Mouse (Mus musculus) cerebellum, adult 18-20 months (tissue): ENCODE measurements at regions not wholly inside any gene's neighbourhood (a gene's known extent, or its start where the extent isn't known, plus 50 kb on each side); places are given as distances from the start of the nearest gene placed in this dataset.

Experiments used
- DNase-seq, 2 experiments: peaks; one replicate each; pipeline ENCODE4 v3.0.0; 2021

DNA sequence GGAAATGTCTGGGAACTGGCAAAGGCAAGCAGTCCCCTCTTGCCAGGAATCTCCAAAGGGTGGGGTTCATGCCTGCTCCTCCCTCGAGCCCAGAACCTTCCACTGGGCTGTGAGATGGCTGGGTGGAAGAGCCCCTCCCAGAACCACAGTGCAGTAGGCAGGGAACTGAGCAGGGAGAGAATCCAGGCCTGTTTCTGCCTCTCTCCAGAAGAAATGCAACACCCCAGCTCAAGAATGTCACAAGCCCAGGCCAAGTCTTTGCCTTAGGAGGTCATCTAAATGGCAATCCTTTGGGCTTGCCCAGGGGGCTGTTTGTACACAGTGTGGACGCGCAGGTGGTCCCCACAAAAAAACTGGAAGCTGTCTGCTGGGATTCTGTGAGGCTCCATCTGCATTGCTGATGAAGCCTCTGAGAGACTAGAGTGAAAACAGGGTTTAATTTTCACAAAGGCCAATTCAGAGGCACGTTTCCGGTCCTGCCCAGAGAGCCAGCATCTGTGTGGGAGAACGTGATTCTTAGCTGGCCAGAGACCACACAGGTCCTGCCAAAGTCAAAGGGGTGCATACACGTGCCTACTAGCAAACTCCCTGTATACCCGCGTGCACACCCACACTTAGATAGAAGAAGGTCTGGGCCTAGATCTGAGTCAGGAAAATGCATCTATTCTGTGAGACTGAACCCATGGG lies 129.0 kb downstream of the Hmg20a start:
- no peak for DNase-seq

DNA sequence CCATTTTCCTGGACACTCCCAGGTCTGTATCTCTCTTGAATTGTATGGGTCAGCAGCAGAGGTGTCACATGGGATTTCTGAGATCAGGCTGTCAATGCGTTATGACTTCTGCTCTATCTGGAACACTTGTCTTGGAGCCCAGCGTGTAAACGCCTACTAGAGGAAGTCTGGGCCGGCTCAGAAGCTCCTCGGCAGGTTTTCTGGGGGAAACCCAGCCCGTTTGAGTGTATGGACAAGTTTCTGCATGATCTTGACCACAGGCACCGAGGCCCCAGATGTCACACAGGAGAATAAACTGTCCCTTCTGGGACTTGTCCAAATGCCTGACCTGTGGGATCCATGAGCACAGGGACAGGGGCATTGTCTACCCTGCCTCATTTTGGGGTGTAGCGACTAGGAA lies 131.4 kb downstream of the Hmg20a start:
- no peak for DNase-seq

DNA sequence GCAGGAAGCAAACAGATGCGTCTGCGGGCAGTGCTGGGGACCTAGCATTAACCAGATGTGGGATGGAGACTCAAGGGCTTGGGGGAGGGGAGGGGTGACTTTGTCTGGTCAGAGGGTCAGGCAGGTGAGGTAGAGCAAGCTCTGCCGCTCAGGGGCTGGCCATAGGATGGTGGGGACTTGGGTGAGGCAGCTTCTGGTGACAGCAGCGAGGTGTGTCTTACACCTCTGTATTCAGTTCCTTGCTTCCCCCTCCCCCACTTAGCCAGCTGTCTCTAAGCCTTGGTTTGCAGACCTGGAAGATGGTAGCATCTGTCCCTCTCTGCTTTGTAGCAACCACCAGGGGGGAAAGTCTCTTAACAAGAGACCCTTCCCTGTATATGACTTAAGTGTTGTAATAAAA lies 131.8 kb downstream of the Hmg20a start:
- DNase-seq: no peak

DNA sequence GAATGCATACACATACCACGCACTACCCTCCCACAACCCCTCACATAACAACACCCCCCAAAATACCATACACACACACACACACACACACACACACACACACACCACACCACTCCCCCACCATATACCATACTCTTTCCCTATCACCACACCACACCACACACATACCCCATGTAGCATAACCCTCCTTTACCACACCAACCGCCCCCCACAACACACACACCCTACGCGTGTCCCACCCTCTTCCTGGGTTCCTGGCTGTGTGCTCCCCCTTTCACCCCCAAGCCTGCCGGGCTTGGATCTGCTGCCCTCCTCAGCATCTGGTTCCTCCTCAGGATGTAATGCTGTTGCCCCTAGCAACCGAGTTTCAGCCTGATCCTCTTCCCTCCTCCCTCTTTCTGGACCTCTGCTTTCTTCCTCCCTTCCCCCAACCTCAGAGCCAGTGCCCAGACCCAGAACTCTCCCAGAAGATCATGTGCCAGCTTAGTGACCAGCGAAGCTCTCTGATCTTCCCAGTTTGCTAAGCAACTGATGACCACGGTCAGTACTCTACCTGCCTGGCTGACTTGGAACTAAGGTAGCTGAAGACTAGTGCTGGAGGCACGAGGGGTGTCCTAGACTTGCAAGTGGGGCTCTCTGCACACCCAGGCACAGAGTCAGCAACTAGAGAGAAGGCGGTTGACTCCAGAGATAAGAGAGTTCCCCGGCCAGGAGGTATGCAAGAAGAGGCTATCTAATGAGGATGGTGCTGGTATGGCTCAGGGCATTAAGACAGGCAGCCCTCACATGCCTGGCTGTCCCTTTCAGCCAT lies 133.2 kb downstream of the Hmg20a start:
- no peak for DNase-seq

DNA sequence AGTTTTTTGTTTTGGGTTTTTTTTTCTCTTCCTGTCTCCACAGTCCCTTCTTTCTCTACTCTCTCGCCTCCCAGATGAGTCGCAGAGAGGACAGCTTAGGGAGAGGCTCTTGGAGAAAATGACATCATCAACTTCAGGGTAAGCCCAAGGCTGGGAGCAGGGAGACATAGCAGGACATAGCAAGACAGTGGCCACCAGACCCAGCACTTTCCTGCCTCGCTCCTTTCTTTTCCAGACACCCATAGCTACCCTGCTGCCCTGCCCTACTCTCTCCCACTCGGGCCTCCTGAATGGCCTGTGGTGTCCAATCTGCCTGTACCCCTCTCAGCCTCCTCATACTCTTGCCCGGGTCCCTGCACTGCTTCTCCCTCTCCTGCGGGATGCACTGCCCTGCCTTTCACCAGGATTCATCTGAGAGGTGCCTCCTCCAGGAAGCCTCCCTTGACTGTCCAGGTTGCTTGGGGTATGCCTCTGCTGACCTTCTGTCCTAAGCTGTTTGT lies 133.8 kb downstream of the Hmg20a start:
- no peak for DNase-seq

DNA sequence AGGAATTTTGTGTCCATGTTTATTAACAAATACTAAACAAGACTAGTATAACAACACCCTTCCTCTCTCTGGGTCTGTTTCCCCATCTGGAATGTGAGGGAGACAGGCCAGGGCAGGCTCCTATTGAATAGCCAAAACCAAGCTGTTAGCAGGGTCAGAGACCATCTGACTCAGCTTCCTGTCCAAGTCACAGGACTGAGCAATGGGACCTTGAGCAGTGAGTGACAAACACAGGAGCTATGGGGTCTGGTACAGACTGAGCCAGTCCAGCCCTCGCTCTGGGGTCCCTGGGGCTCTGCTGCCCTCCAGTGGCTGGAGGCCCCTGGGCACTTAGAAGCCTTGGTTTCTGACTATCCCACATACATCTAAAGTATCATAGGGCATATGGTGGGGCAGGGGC lies 134.4 kb downstream of the Hmg20a start:
- DNase-seq: peak; percentile 68 to 81

DNA sequence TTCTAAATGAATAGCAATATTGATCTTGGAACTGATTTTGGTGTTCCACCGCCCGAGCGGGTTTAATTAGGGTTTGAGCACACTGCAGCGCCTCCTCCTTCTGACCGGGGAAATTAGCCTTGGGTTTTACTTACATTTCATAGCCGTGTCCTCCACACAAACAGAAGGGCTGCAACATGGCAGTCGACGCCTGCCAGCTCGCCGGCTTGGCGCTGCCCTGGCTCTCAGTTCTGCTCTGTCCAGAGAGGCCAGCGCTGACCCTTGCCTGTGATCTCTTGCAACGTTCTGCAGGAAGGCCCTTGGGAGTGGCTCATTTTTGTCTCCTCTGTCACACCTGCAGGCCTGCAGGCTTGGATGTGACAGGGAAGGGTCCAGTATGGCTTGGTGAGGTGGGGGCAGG lies 135.2 kb downstream of the Hmg20a start:
- DNase-seq: peak; percentile 56 to 59

DNA sequence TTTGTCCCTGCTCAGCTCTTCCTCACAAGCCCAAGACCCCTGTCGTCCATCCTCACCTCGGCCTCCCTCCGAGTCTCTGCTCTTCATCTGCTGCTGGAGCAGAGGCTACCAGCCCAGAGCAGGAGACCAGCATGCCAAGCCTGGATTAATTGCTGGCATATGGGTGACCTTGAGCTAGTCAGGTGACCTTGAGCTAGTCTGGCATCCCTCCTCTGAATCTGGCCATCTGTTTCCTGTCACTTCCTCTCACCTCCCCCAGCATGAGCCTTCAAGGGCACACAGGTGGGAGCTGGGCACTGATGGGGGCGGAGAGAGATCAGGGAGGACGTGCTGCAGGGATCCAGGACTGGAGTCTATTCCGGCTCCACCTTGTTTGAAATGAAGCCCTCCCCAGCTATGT lies 135.7 kb downstream of the Hmg20a start:
- peak; percentile 41 to 45 for DNase-seq

DNA sequence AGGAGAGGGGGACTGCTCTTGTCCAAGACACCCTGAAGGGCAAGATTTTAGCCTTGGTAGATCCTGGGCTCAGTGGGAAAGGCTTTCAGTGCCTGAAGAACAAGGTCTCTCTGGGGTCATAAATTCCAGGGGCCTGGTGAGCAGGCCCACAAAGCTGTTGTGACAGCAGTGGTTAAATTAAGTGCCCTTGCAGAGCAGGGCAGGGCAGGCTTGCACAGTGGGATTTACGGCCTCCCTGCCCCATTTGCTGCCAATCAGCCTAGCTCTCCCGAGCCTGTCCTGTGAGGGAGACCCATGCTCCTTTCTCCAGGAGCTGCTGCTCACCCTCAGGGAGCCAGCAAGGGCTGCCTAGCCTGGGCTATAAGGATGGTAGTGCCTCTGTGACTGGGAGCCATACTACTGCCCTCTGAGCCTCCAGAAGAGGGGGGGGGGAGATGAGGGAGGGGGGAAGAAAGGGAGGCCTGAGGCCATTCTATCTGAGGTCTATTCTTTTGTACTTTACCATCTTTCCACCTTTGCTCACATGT lies 141.3 kb downstream of the Hmg20a start:
- no peak for DNase-seq

DNA sequence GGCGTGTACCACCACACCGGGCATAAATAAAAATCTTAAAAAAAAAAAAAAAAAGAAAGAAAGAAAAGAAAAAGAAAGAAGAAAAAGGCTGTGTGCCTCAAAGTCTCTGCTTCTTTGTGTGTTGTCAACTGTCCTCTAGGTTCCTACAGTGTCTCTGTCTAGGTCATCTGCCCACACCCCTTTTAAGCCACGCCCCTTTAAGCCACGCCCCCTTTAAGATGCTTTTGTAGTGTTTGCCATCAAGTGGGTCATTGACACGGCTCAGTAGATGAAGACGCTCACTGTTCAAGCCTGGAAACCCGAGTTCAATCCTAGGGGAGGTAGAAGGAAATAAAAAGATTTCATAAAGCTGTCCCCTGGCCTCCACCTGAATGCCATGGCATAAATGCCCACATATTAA lies 144.0 kb downstream of the Hmg20a start:
- DNase-seq: no peak

DNA sequence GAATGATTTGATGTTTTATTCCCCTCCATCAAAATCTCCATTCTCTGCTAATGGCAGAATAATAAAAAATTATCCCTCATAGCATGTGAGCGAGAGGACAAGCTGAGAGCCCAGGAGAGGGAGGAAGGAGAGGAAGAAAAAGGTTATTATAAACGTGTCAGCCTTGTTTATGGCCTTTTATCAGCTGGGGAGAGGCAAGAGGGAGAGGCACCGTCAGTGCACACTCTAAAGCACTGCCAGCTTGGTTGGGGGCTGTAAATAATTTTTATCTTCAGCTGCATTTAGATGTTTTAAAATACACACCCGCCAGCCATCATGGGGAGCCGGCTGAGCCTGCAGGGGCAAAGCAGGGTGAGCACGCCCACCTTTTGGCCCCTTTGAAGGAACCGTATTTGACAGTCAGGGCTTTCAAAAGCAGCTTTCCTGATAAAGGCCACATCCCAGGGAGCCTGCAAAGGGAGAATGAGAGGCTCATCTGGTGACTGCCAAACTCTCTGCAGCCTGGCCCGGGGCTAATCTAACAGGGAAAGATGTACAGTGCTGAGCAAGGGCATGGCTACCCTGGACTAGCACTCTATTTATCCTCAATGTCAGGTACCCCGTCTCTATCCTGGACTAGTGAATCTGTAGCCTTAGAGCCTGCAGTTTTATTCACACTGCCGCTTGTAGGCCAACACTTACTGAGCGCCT lies 145.8 kb downstream of the Hmg20a start:
- DNase-seq: no peak
